Mouse (Mus musculus) left cerebral cortex, postnatal 36 days (tissue): ENCODE measurements around the gene Twistnb. TPM values are rescaled to one million over a fixed set of nuclear protein-coding genes. Genes with fewer than 3 reads are reported as not detected.
A peak's percentile ranks its signal among the peaks of the same experiment; 100 is the strongest.

Experiments
- DNase-seq, 2 experiments: peaks; one replicate each; pipeline ENCODE4 v3.0.0; 2021 to 2022; ENCODE audit warnings: low spot score in 2 of 2, mixed read lengths in 1 of 2
- intact Hi-C: fragments of 180-260 bp; cut with DNase I; formaldehyde crosslinking; loops from one replicate; pipeline ENCODE4 v1.15.1; 2025
- total RNA-seq, 2 experiments: library from RNA; stranded (reverse); gene quantifications; 2 replicates each; pipeline ENCODE4 v1.2.3; 2021

Gene Twistnb
- total RNA-seq: 10 to 100 TPM; 13.3 to 13.7 TPM

DNA sequence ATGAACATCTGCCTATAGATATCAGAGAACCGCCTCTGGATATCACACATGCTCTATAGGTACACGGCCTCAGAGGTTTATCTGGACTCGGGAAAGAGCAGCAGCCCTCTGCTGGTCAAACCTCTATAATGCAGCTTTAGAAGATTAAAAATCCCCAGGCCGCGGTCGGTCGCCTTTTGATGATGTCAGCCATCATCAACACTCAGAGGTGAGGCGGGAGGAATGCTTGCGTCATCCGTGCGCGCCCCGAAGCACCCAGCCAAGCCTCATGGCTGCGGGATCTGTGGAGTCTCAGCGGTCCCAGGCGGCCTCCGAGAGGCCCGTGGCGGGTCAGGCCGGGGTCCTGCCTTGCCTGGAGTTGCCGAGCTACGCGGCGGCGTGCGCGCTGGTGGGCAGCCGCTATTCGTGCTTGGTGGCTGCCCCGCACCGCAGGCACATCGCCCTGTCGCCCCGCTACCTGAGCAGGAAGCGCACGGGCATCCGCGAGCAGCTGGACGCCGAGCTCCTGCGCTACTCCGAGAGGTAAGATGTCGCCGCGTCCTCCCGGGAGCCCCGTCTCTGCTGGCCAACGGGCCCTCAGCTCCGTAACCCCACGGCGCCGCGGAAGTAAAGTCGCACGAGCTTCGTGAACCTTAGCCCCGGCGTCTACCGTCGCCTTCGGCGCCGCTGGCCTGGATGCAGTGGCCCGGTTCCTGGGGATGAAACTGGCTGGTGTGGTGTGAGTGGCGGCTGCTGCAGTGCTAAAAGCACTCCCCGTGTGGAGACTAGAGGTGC, at the start of gene Twistnb:
Gene Twistnb (plus strand): TSS at position 249 of the 774 bp plus-strand sequence.
- DNase-seq: peak; percentile 95 to 97
- intact Hi-C loops: loop anchor here (5.0 kb wide), 1 partner anchor 402 kb away; no protein-coding TSS in a partner anchor

- DNase-seq: peak; percentile 70 to 77
- intact Hi-C loops: loop anchor here (5.0 kb wide), 1 partner anchor 1803 kb away; no protein-coding TSS in a partner anchor
Measured at GRCm38 (mm10) chr12:33388842-33389241, 40.6 kb upstream of the Twistnb start.

- intact Hi-C loops: loop anchor here (1.0 kb wide), 1 partner anchor 33 kb away; no protein-coding TSS in a partner anchor
- no peak for DNase-seq
Measured at GRCm38 (mm10) chr12:33390844-33391560, 38.4 kb upstream of the Twistnb start.

GRCm38 (mm10) chr12:33394804-33395623, 34.4 kb upstream of the Twistnb start, which contains the start of gene Efcab10:
TSS of gene Efcab10 (plus strand) at chr12:33394854.
- DNase-seq: peak; percentile 58 to 70
- intact Hi-C loops: no loop called here

GRCm38 (mm10) chr12:33403265-33403693, 26.2 kb upstream of the Twistnb start:
- DNase-seq: peak in 1 of 2 experiments; percentile 25

GRCm38 (mm10) chr12:33404996-33405395, 24.4 kb upstream of the Twistnb start:
- intact Hi-C loops: no loop called here

More at GRCm38 (mm10) chr12:33403265-33403693, 26.2 kb upstream of the Twistnb start:
- intact Hi-C loops: no loop called here

GRCm38 (mm10) chr12:33405398-33406026, 23.9 kb upstream of the Twistnb start:
- DNase-seq: no peak
- intact Hi-C loops: no loop called here

More at GRCm38 (mm10) chr12:33404996-33405395, 24.4 kb upstream of the Twistnb start:
- no peak for DNase-seq

DNA sequence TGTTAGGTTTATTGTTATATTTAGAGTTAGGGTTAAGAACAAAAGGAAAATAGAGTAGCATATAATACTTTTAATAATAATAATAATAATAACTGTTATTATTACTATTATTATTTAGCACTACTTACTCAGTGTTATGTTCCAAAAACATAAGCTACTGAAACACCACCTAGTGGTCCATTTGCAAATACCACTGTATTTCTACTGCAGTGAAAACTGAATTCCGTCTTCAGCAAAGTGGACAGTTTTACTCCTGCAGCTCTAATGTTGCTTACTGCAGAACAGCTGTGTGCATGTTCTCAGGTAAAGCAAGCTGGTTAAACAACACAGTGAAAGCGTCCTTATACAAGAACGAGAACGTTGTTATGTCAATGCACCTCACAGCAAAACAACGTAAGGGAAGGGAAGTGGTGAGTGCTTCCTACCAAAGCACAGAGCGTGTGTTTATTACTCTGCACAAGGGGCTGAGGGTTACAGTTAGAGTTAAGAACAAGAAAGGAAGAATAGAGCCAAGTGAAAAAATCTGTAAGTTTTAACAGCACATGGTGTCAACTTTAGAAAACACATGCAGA, 17.8 kb upstream of the Twistnb start:
- intact Hi-C loops: no loop called here
- no peak for DNase-seq

DNA sequence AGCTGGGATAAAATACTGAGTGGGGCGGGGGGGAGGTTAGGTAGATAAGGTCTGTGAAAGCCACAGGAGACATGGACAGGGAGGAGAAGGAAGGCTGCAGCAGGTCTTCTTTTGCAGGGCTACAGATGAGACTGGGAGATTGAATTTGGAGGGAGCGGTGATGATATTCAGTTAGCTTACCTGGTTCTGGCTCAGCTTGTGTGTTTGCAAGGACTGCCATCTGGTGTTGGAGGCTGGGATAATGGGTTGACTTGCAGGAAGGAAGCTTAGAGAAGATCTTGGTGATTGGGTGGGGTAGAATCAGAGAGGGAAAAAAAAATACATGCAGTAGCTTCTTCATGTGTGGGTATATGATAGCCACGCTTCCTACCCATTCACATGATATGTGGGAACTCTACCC, 5.1 kb upstream of the Twistnb start:
- peak; percentile 45 to 65 for DNase-seq
- intact Hi-C loops: loop anchor here (1.0 kb wide), 1 partner anchor 34 kb away; no protein-coding TSS in a partner anchor

GRCm38 (mm10) chr12:33427293-33427692, 2.1 kb upstream of the Twistnb start:
- no peak for DNase-seq
- intact Hi-C loops: loop anchor here (5.0 kb wide), 1 partner anchor 400 kb away; no protein-coding TSS in a partner anchor

- intact Hi-C loops: loop anchor here (5.0 kb wide), 1 partner anchor 400 kb away; no protein-coding TSS in a partner anchor
- DNase-seq: no peak
Measured at GRCm38 (mm10) chr12:33427726-33428125, 1.7 kb upstream of the Twistnb start.

DNA sequence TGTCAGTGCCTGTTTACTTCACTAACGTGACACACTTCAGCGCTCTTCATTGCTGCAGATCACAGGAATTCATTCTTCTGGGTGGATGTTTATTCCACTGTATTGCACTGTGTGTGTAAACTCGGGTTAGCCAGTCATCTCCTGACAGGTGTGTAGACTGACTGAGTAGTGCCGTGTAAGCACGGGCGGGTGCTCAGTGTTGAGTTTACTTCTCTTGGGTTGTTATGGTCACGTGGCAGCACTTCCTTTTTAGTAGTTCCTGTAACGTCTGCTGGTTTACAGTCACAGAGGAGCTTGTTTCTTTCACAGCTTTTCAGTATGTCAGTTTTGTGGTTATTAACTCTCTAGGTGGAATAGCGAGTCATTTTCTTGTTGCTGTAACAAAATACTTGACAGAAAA, 4.4 kb downstream of the Twistnb start:
- intact Hi-C loops: no loop called here
- no peak for DNase-seq

DNA sequence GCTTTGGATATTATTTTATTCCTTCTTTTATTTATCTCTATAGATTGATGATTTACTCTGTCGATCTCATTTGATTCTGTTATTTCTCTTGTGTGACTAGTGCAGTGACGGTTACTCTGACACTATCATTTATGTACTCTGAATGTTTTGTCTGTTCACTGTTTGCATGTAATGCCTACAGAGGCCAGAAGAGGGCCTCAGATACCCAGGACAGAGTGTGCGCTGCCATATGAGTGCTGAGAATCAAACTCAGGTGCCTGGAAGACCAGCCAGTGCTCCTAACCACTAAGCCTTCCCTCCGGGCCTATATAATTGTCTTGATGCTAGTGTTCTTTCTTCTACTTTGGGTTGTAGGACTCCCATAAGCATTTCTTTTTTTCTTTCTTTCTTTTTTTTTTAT, 5.3 kb downstream of the Twistnb start:
- intact Hi-C loops: no loop called here
- no peak for DNase-seq

DNA sequence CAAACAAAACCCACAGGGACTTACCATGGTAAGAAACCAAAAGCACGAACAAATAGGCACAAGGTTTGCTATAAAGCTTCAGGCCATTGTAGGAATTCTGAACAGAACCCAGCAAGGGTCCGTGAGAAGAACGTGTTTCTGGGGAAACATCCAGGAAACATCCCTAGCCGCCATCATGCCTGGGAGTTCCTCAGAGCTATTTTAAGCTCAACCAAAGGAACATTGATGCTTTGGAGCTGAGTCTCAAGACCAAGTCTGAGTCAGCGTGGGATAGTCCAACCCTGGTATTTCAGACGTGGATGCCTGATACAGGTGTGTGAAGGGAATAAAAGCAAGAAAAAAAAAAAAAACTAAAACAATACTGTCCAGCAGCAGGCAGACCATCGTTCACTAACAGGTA, 26.0 kb downstream of the Twistnb start:
- intact Hi-C loops: no loop called here
- DNase-seq: no peak

DNA sequence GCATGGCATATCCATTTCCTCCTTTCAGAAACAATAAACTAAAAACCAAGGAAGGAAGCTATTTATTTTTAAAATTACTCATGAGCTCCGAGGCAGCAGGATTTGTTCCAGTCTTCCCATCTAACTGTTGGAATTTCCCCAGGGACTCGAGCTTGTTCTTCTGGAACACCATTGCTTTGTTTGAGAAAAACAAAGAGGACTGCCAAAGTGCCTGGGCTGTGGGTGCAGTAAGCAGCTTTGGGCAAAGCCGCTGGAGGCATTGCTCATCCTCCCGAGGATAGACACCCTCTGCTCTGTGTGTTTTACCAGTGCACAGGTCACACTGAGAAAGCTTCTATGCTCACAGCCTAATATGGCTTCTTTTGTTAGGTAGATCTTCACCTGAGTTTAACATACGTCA, 26.8 kb downstream of the Twistnb start:
- DNase-seq: no peak
- intact Hi-C loops: no loop called here

- DNase-seq: no peak
- intact Hi-C loops: loop anchor here (5.0 to 10.0 kb wide), 3 partner anchors 224 to 1176 kb away; no protein-coding TSS in a partner anchor
Measured at GRCm38 (mm10) chr12:33480975-33481374, 51.5 kb downstream of the Twistnb start.

DNA sequence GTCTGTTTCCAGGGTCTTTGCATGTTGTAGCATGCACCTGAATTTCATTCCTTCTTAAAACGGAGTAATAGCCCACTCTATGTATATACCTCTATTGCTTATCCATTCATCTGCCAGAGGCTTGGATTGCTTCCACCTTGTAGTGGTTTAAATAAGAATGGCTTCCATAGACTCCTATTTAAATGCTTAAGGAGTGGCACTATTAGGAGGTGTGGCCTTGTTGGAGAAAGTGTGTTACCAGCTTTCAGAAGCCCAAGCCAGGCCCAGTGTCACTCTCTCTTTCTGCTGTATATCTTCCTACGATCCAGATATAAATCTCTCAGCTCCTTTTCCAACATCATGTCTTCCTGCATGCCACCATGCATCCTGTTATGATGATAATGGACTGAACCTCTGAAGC, 53.5 kb downstream of the Twistnb start:
- no peak for DNase-seq
- intact Hi-C loops: loop anchor here (5.0 to 10.0 kb wide), 3 partner anchors 222 to 1174 kb away; no protein-coding TSS in a partner anchor
